Mouse (Mus musculus) stomach, postnatal 0 days (tissue): ENCODE data around the gene Siglec1.

ENCODE experiments used
- CTCF ChIP-seq: IDR thresholded peaks from 2 replicates; pipeline ENCODE4 v1.5.1; 2016; ENCODE audit warnings: antibody characterized with exemption, low read depth, mild to moderate bottlenecking, moderate library complexity
- EP300 ChIP-seq: optimal IDR thresholded peaks from 2 replicates; pipeline ENCODE3; 2016; ENCODE audit warnings: antibody characterized with exemption

DNA sequence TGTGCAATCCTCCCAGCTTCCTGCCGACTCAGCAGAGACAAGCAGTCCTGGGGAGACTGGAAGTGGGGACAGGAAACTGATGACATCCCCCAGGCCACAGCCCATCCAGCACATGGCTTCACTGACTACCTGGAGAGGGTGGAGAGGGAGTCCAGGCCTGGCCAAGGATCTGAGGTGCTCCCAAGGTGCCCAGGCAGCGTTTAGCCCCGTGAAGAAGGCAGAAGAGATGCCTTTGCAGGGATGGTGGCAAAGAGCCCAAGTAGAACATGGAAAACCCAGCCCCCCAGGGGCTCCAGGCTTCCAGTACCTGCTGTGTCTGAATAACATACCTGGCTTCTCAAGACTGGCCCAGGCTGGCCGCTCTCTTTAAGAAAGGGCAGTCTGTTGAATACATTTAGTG lies 2.0 kb upstream of the Siglec1 start:
- TF ChIP-seq CTCF: no peak
- no peak for TF ChIP-seq EP300
